Mouse (Mus musculus) heart, embryonic 10.5 days (tissue): ENCODE results near the gene Loxl1. TPM values are rescaled to one million over a fixed set of nuclear protein-coding genes. Genes with fewer than 3 reads are reported as not detected.
A peak's percentile ranks its signal among the peaks of the same experiment; 100 is the strongest.
"Not testable (repeated sequence)": the region's sequence is repeated elsewhere in the genome, so short reads cannot be mapped to it uniquely, and the experiment has no call there.

Experiments
- DNase-seq: peaks from one replicate; pipeline ENCODE4 v3.0.0-alpha.2; 2017; ENCODE audit warnings: low spot score
- H3K27ac ChIP-seq: fragments of 300-500 bp; sonication (generic); 2 replicates; pipeline ENCODE4 v1.5.1; 2016; ENCODE audit warnings: mild to moderate bottlenecking
- H3K27me3 ChIP-seq: fragments of 300-500 bp; sonication (generic); 2 replicates; pipeline ENCODE4 v1.6.1; 2016; ENCODE audit warnings: mild to moderate bottlenecking; ENCODE audit not compliant: poor library complexity, insufficient read depth, severe bottlenecking
- H3K36me3 ChIP-seq: fragments of 300-500 bp; sonication (generic); 2 replicates; pipeline ENCODE4 v1.6.1; 2016; ENCODE audit warnings: mild to moderate bottlenecking, moderate library complexity
- H3K4me1 ChIP-seq: fragments of 300-500 bp; sonication (generic); 2 replicates; pipeline ENCODE4 v1.6.1; 2016; ENCODE audit warnings: mild to moderate bottlenecking
- H3K4me3 ChIP-seq: fragments of 300-500 bp; sonication (generic); 2 replicates; pipeline ENCODE4 v1.5.1; 2016; ENCODE audit warnings: mild to moderate bottlenecking, moderate library complexity
- H3K9me3 ChIP-seq: fragments of 300-500 bp; sonication (generic); 2 replicates; pipeline ENCODE4 v1.6.1; 2016; ENCODE audit warnings: mild to moderate bottlenecking, moderate library complexity
- WGBS: fragments of 180-500 bp; shearing (Covaris S2); methylation state at CpG from one replicate; pipeline ENCODE4 v1.1.7; 2016; 5-methylcytosine and 5-hydroxymethylcytosine counted together
- polyA plus RNA-seq: library from polyadenylated mRNA; unstranded; fragments of >200 nt; fragmentation: Nextera tagmentation; extraction: Ambion mirVana; gene quantifications from 2 replicates; pipeline ENCODE4 v1.2.1, GENCODE M21; 2016

The Loxl1 gene
- polyA plus RNA-seq, 1 experiment from 2014 or later, result 35.7 TPM

DNA sequence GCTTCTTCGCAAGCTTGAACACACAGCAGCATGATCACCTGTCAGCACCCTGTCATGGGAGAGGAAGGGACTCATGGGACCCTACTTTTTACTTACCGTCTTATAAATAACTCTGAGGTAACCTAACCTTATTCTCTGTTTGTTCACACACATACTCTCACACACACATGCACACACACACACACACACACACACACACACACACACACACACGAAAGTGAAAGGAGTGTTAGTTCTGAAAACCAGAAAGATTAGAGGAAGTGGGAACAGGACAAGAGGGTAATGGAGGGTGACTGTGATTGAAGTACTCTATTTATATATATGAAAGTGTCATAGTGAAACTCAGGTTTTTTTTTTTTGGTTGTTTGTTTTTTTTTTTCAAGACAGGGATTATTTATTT lies 41.9 kb downstream of the Loxl1 start:
- peaks cover 29% of the 10 kb centered on the region for H3K4me1 ChIP-seq
- no peak overlapping the region for H3K27ac ChIP-seq
- WGBS, result 69% methylated on average over 3 of the region's 3 CpGs
- no peaks in the 10 kb centered on the region for H3K9me3 ChIP-seq
- DNase-seq, result no peak
- no peaks in the 10 kb centered on the region for H3K27me3 ChIP-seq
- no peaks in the 10 kb centered on the region for H3K36me3 ChIP-seq
- H3K4me3 ChIP-seq, result no peak overlapping the region

GRCm38 (mm10) chr9:58270081-58270480 lies 42.9 kb downstream of the Loxl1 start:
- H3K4me3 ChIP-seq, result no peak overlapping the region
- DNase-seq, result no peak
- peaks cover 22% of the 10 kb centered on the region for H3K4me1 ChIP-seq
- no peak overlapping the region for H3K27ac ChIP-seq
- 51% methylated on average over 3 of the region's 3 CpGs for WGBS
- H3K9me3 ChIP-seq, result no peaks in the 10 kb centered on the region
- no peaks in the 10 kb centered on the region for H3K27me3 ChIP-seq
- H3K36me3 ChIP-seq, result no peaks in the 10 kb centered on the region

- Histone ChIP-seq H3K4me1 (peaks cover 12% of the 10 kb centered on the region), H3K4me3 (no peak overlapping the region), H3K36me3 (no peaks in the 10 kb centered on the region), H3K27me3 (no peaks in the 10 kb centered on the region), H3K9me3 (no peaks in the 10 kb centered on the region), H3K27ac (no peak overlapping the region)
- no peak for DNase-seq
- WGBS, result 53% methylated on average over 12 of the region's 12 CpGs
These were observed 44.3 kb downstream of the Loxl1 start for GRCm38 (mm10) chr9:58268384-58269313.

- Histone ChIP-seq H3K27ac (peak overlapping the region; percentile 52; the same call in 1 of the 2 replicates), H3K4me1 (peaks cover 12% of the 10 kb centered on the region), H3K36me3 (peaks cover 9% of the 10 kb centered on the region)
These were observed 45.9 kb downstream of the Loxl1 start for GRCm38 (mm10) chr9:58267046-58267445.

GRCm38 (mm10) chr9:58266571-58267011 lies 46.4 kb downstream of the Loxl1 start:
- DNase-seq, result no peak
- Histone ChIP-seq H3K27me3 (no peaks in the 10 kb centered on the region), H3K4me3 (no peak overlapping the region), H3K36me3 (peaks cover 13% of the 10 kb centered on the region), H3K9me3 (no peaks in the 10 kb centered on the region), H3K4me1 (peaks cover 12% of the 10 kb centered on the region), H3K27ac (peak overlapping the region; percentile 52; the same call in 1 of the 2 replicates)
- WGBS, result 13% methylated on average over 4 of the region's 4 CpGs

More at GRCm38 (mm10) chr9:58267046-58267445, 45.9 kb downstream of the Loxl1 start:
- DNase-seq, result no peak
- no peaks in the 10 kb centered on the region for H3K27me3 ChIP-seq
- WGBS, result 71% methylated on average over 3 of the region's 3 CpGs
- H3K4me3 ChIP-seq, result no peak overlapping the region
- no peaks in the 10 kb centered on the region for H3K9me3 ChIP-seq

DNA sequence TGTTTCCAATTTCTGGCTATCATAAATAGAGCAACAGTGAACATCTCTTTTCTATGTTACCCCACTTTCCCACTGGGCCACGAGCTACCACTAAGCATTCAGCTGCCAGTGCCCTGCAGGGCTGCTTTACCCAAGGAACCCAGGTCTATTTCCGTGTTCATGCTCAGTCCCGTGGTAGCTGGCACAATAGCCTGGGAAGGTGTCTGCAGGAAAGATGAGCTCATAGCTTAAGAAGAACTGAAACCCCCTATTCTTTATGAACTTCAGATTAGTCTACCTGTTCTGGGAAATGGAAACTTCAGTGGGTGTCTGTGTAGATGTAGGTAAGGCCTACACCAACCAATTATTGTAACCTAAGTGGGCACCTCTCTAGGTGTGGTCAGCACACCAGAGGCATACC lies 47.6 kb downstream of the Loxl1 start:
- Histone ChIP-seq H3K9me3 (no peaks in the 10 kb centered on the region), H3K27ac (no peak overlapping the region), H3K4me3 (no peak overlapping the region), H3K36me3 (peaks cover 22% of the 10 kb centered on the region), H3K4me1 (peaks cover 12% of the 10 kb centered on the region), H3K27me3 (no peaks in the 10 kb centered on the region)
- DNase-seq, result no peak
- 71% methylated on average over 3 of the region's 3 CpGs for WGBS

GRCm38 (mm10) chr9:58262507-58262906 lies 50.5 kb downstream of the Loxl1 start:
- no peaks in the 10 kb centered on the region for H3K27me3 ChIP-seq
- DNase-seq, result no peak
- H3K4me1 ChIP-seq, result peaks cover 12% of the 10 kb centered on the region
- WGBS, result 89% methylated on average over 5 of the region's 5 CpGs
- no peak overlapping the region for H3K4me3 ChIP-seq
- peaks cover 40% of the 10 kb centered on the region for H3K36me3 ChIP-seq
- H3K27ac ChIP-seq, result no peak overlapping the region
- no peaks in the 10 kb centered on the region for H3K9me3 ChIP-seq

DNA sequence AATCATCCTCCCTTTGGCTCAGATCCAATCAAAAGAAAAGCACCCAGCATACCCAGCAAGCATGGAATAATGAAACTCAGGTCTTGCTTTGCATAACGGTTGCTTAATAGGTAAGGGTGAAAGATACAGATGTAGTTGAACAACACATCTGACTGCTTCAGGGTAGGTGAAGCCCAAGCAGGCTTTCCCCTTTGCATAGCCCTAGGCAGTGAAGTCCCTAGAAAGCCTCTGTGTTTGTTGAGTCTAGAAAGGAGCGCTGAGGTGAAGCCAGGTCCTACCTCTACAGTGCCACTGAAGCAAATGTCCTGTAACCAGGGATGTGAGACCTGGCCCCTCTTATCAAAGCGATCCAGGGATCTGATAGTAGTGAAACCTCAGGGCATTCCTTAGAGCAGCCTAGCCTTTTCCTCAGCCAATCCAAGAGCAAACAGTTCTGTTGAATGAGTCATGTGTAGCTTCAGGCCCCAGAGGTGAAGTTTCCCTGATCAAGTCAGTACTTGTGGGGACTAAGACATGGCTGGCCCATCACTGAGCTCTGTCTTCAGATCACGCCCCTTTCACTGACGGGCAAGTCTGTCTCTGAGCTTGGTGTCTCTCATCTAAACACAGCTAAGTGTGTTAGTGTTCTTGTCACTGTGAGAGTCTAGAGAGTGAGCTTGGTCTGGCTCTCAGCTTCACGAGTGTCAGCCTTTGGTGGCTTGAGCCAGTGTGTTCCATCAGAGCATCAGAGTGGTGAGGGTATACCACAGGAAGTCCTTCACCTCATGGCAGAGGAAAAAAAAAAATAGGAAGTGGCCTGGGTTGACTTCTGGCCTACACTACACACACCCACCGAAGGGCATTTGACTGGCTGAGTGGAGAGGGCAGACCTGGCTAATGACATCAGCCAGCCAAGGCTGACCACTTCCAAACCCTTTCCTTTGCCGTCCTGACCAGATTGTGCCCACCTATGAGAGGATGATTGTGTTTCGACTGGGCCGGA lies 57.0 kb downstream of the Loxl1 start:
- WGBS, result 85% methylated on average over 10 of the region's 10 CpGs
- DNase-seq, result no peak
- H3K36me3 ChIP-seq, result peaks cover 37% of the 10 kb centered on the region
- H3K4me1 ChIP-seq, result peaks cover 12% of the 10 kb centered on the region; the same call in 1 of the 2 replicates
- H3K9me3 ChIP-seq, result no peaks in the 10 kb centered on the region
- H3K4me3 ChIP-seq, result no peak overlapping the region
- H3K27ac ChIP-seq, result no peak overlapping the region
- no peaks in the 10 kb centered on the region for H3K27me3 ChIP-seq

- no peak overlapping the region for H3K4me3 ChIP-seq
- DNase-seq, result no peak
- peaks cover 18% of the 10 kb centered on the region for H3K4me1 ChIP-seq
- WGBS, result 49% methylated on average over 2 of the region's 2 CpGs
- no peaks in the 10 kb centered on the region for H3K9me3 ChIP-seq
- no peaks in the 10 kb centered on the region for H3K27me3 ChIP-seq
- no peak overlapping the region for H3K27ac ChIP-seq
- H3K36me3 ChIP-seq, result peaks cover 30% of the 10 kb centered on the region
These were observed 57.9 kb downstream of the Loxl1 start for GRCm38 (mm10) chr9:58255105-58255504.

- Histone ChIP-seq H3K4me1 (peaks cover 26% of the 10 kb centered on the region), H3K27ac (peak overlapping the region; percentile 90), H3K4me3 (peak overlapping the region; percentile 91), H3K36me3 (peaks cover 23% of the 10 kb centered on the region)
- H3K9me3 ChIP-seq, H3K27me3 ChIP-seq, DNase-seq: not testable (repeated sequence)
- WGBS, result 70% methylated on average over 5 of the region's 5 CpGs
These were observed 59.2 kb downstream of the Loxl1 start for GRCm38 (mm10) chr9:58253805-58254122.

DNA sequence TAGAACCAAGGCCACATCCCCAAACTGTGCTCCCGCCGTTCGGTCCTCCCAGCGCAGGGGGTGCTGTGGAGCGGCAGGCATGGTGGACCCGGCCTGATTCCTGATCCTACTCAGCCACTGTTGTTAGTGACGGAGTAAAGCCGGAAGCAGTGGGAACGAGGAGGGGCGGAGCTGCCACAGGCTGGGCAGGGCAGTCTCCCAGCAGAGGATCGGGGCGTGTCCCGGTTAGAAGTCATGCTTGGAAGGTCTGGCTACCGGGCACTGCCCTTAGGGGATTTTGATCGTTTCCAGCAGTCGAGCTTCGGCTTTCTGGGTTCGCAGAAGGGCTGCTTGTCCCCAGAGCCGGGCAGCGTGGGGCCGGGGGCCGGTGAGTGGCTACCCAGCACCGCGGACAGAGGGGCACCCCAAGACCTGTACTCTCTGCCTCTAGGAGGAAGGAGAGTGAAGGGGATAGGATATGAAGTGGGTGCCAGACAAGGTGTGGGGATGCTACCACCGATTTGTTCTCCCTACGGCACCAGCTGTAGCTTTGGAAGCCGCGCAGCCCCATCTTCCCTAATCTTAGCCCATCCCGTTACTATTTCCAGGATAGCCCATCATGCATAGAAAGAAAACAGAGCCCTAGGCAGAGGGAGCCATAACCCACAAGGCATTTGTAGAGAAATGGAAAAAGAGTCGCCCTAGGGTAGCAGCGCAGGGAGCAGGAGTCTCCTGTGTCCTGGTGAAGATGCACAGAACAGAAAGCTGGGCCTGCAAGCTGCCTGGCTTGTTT lies 59.8 kb downstream of the Loxl1 start, which contains the start of gene Stoml1:
Gene Stoml1 (plus strand): TSS at position 132 of the 772 bp plus-strand sequence.
- Histone ChIP-seq H3K4me3 (peak within 1 kb of the TSS; percentile 91), H3K4me1 (peaks cover 32% of the 10 kb centered on the region), H3K27ac (peak within 1 kb of the TSS; percentile 90), H3K27me3 (no peaks in the 10 kb centered on the region), H3K36me3 (peaks cover 19% of the 10 kb centered on the region), H3K9me3 (no peaks in the 10 kb centered on the region)
- DNase-seq, result peak; percentile 98
- under 1% methylated on average over 31 of the region's 31 CpGs for WGBS

GRCm38 (mm10) chr9:58250730-58251129 lies 62.3 kb downstream of the Loxl1 start:
- Histone ChIP-seq H3K27ac (0 out of 2 replicates have a peak overlapping the region, but pooled peaks have one; percentile 92), H3K4me1 (peaks cover 48% of the 10 kb centered on the region)
- DNase-seq, H3K4me3 ChIP-seq, H3K27me3 ChIP-seq, H3K9me3 ChIP-seq, H3K36me3 ChIP-seq: not testable (repeated sequence)
- 95% methylated on average over 1 of the region's 1 CpGs for WGBS
